Comparison of ENCODE assay signal across 8 mouse cellular contexts in the genomic region with DNA sequence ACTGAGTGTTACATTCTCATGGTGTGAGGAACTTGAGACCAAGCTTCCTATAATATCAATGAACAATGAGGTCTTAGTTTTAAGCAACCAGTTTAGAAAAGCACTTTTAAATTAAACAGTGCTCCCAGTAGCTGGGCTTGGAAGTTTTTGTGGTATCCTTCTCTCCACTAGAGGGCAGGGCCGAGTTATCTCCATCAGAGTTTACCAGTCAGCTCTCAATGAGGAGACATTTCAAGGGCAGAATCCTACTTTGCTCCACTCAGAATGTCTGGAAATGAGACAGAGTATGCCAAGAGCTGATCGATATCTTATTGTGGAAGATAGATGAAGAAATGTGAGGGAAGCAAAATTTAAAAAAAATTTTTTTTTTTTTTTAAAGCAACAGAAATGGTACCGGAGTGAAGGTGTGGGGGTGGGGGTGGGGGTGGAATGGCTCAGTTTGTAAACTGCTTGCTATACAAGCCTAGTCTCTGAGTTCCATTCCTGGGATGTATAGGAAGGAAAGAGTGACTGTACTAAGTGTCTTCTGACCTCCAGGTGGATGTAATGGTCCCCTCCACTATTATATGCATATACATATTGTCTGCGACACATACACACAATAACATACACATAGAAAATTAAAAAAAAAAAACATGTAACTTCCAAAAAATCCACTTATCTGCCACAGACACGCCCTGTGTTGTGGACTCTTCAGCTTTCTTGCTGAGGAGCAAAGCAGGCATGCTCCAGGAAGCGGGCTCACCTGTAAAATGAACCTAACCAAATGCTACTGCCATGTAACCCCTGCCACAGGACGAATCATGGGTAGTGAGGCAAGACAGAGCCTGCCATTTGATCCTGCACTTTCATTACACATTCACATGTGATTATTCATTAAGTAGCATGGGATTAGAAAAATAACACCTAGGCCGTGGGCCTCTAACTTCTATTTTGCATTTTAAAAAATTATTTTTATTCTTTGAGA.
DNase-seq lines count a peak whose midpoint lies in the region; TF ChIP-seq lines count a peak whose summit lies in the region.
"Had no signal": no experiment of that assay in that cellular context is flagged by ENCODE, and none has a peak within 500 bp of the region (broad histone marks: within the 10 kb centered on the region; RNA-seq: fewer than 3 reads in every experiment).

No protein-coding gene starts in this region.

- H3K4me3 ChIP-seq in cerebellum, adult 2 months (replicated peaks; ENCODE audit: insufficient read depth, low read depth, low read length), result no peak overlapping the region
- H3K4me3 ChIP-seq: limb, embryonic 15.5 days had no signal

- no peak overlapping the region for H3K27ac ChIP-seq in cerebellum, adult 2 months (ENCODE audit: insufficient read depth, low read length)
- H3K27ac ChIP-seq: limb, embryonic 15.5 days had no signal

- no peak for TF ChIP-seq POLR2A in cerebellum, adult 2 months (IDR thresholded peaks at IDR 0.05; ENCODE audit: borderline replicate concordance, insufficient read depth, low read length)

- peaks cover 4% of the 10 kb centered on the region; the same call in 1 of the 2 replicates for H3K4me1 ChIP-seq in cerebellum, adult 2 months (ENCODE audit: control insufficient read depth, insufficient read depth, low read length)
- H3K4me1 ChIP-seq: limb, embryonic 15.5 days had no signal

- 63% methylated on average over 8 of the region's 8 CpGs for WGBS in cerebellum, adult 2 months

- peak; percentile 53 to 85 for DNase-seq in adrenal gland, adult (ENCODE audit: inconsistent age in 2 of 2, low spot score in 1 of 2)
- DNase-seq in cerebellum, adult 2 months, result peak; percentile 69 to 75
- peak; percentile 62 for DNase-seq in forelimb bud, embryonic 11.5 days (ENCODE audit: low read depth, low spot score)
- peak; percentile 23 for DNase-seq in induced T-regulatory cell, adult 2 months (ENCODE audit: low read depth)
- DNase-seq in layer of hippocampus, postnatal 36 days, result peak; percentile 52 to 66
- peak; percentile 32 for DNase-seq in lung, postnatal 25 days (ENCODE audit: low spot score)
- DNase-seq in right cerebral cortex, adult 2 months (ENCODE audit: low spot score in 2 of 2), result peak; percentile 83 to 87

- H3K27me3 ChIP-seq in cerebellum, adult 2 months (ENCODE audit: control insufficient read depth, insufficient read depth, low read length), result no peaks in the 10 kb centered on the region
- H3K27me3 ChIP-seq: limb, embryonic 15.5 days had no signal

- peak; percentile 60; the same call in 1 of the 2 replicates for TF ChIP-seq CTCF in cerebellum, adult 2 months (IDR thresholded peaks at IDR 0.05; ENCODE audit: borderline replicate concordance, insufficient read depth, low read depth, low read length)

Comparison
In these comparisons a context has a peak if more than half of its experiments do, and no peak if none do; other contexts are left out.
1. DNase-seq: peak in every context shown above with its lines; median percentile 85 in right cerebral cortex, adult 2 months; 72 in cerebellum, adult 2 months; 69 in adrenal gland, adult; 62 in forelimb bud, embryonic 11.5 days; 59 in layer of hippocampus, postnatal 36 days; 32 in lung, postnatal 25 days; 23 in induced T-regulatory cell, adult 2 months.